Mouse (Mus musculus) heart, embryonic 10.5 days (tissue): ENCODE measurements around the gene Irx2. TPM values are rescaled to one million over a fixed set of nuclear protein-coding genes. Genes with fewer than 3 reads are reported as not detected.

Source experiments
- DNase-seq: peaks from one replicate; pipeline ENCODE4 v3.0.0-alpha.2; 2017; ENCODE audit warnings: low spot score
- H3K27ac ChIP-seq: fragments of 300-500 bp; sonication (generic); 2 replicates; pipeline ENCODE4 v1.5.1; 2016; ENCODE audit warnings: mild to moderate bottlenecking
- H3K27me3 ChIP-seq: fragments of 300-500 bp; sonication (generic); 2 replicates; pipeline ENCODE4 v1.6.1; 2016; ENCODE audit warnings: mild to moderate bottlenecking; ENCODE audit not compliant: poor library complexity, insufficient read depth, severe bottlenecking
- H3K36me3 ChIP-seq: fragments of 300-500 bp; sonication (generic); 2 replicates; pipeline ENCODE4 v1.6.1; 2016; ENCODE audit warnings: mild to moderate bottlenecking, moderate library complexity
- H3K4me1 ChIP-seq: fragments of 300-500 bp; sonication (generic); 2 replicates; pipeline ENCODE4 v1.6.1; 2016; ENCODE audit warnings: mild to moderate bottlenecking
- H3K4me3 ChIP-seq: fragments of 300-500 bp; sonication (generic); 2 replicates; pipeline ENCODE4 v1.5.1; 2016; ENCODE audit warnings: mild to moderate bottlenecking, moderate library complexity
- H3K9me3 ChIP-seq: fragments of 300-500 bp; sonication (generic); 2 replicates; pipeline ENCODE4 v1.6.1; 2016; ENCODE audit warnings: mild to moderate bottlenecking, moderate library complexity
- WGBS: fragments of 180-500 bp; shearing (Covaris S2); methylation state at CpG from one replicate; pipeline ENCODE4 v1.1.7; 2016; 5-methylcytosine and 5-hydroxymethylcytosine counted together
- polyA plus RNA-seq: library from polyadenylated mRNA; unstranded; fragments of >200 nt; fragmentation: Nextera tagmentation; extraction: Ambion mirVana; gene quantifications from 2 replicates; pipeline ENCODE4 v1.2.1, GENCODE M21; 2016

Irx2 gene
- polyA plus RNA-seq, 1 experiment from 2014 or later = 10.1 TPM

DNA sequence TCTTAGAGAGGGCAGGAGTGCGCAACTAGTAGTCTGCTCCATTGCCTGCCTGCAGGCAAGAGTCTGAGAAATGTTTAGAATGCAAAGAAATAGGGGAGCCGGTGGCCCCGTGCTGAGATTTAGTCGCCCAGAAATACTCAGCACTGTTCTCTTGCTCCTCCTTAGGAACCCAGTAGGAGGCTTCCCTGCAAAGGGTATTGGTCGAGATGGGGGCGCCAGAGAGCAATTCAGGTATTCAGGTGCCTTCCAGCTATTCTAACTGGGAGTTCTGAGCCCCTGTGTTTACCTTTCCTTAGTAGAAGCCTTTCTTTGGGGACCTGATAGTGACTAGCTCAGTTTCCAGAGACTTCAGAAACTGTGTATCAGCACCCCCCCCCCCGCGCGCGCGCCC lies 11.5 kb downstream of the Irx2 start:
- Histone ChIP-seq H3K4me1 (peaks cover 20% of the 10 kb centered on the region), H3K4me3 (peak overlapping the region; percentile 58), H3K9me3 (no peaks in the 10 kb centered on the region), H3K27me3 (peaks cover 89% of the 10 kb centered on the region), H3K36me3 (no peaks in the 10 kb centered on the region), H3K27ac (no peak overlapping the region)
- WGBS = 4% methylated on average over 11 of the region's 11 CpGs
- no peak for DNase-seq

DNA sequence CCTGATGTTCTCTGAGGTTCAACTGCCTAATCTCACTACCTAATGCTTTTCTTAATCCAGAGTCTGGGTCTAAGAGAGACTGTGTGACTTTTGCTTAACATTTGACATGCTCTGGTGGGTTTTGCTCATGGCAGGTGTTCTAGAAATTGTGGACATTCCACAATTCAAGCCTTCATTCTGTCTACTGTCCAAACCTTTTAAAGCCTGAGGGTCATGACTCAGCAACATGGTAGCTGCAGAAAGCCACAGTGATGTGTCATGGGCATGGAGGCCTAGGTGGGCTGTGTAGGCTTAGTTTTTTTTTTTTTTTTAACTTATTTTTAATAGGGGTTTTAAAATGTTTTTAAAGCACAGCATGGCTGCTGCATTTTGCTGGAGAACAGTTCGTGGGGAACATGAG lies 27.8 kb downstream of the Irx2 start:
- Histone ChIP-seq H3K36me3 (no peaks in the 10 kb centered on the region), H3K27ac (no peak overlapping the region), H3K9me3 (no peaks in the 10 kb centered on the region), H3K27me3 (0 out of 2 replicates have a peak, but pooled peaks cover 3% of the 10 kb centered on the region), H3K4me1 (no peaks in the 10 kb centered on the region), H3K4me3 (no peak overlapping the region)
- DNase-seq = no peak
- WGBS = 24% methylated on average over 1 of the region's 1 CpGs

DNA sequence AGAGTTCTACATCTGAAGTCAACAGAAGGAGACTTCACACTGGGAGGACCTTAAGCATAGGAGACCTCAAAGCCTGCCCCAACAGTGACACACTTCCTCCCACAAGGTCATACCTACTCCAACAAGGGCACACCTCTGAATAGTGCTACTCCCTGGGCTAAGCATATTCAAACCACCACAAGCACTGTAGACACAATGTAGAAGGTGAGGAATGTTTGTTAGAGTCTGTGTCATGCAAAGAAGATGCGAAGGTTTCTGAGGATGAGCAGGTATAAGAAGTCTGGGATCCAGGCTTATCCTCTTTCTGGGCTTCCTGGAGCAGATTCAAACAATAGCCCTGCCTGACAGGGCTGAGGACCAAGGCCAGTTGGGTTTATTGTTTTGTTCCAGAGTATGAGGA lies 47.2 kb downstream of the Irx2 start:
- 80% methylated on average over 1 of the region's 1 CpGs for WGBS

More for the DNA sequence above, 47.2 kb downstream of the Irx2 start:
- no peaks in the 10 kb centered on the region for H3K36me3 ChIP-seq
- H3K27ac ChIP-seq = no peak overlapping the region
- DNase-seq = no peak
- no peaks in the 10 kb centered on the region for H3K9me3 ChIP-seq
- no peaks in the 10 kb centered on the region for H3K27me3 ChIP-seq
- peaks cover 5% of the 10 kb centered on the region; the same call in 1 of the 2 replicates for H3K4me1 ChIP-seq
- H3K4me3 ChIP-seq = no peak overlapping the region
